Mouse (Mus musculus) liver, embryonic 14.5 days (tissue): ENCODE data around the gene Scel. TPM values are rescaled to one million over a fixed set of nuclear protein-coding genes. Genes with fewer than 3 reads are reported as not detected.

Experiments
- ATAC-seq: fragments of 200-750 bp; cut with Nextera tagmentation; 2 replicates; pipeline ENCODE4 v1.8.0; 2017; ENCODE audit warnings: moderate number of reproducible peaks, mild to moderate bottlenecking, moderate library complexity; ENCODE audit not compliant: insufficient read depth
- DNase-seq, 3 experiments: peaks; one replicate each; pipeline ENCODE4 v3.0.0-alpha.2; 2012 to 2013; ENCODE audit warnings: low read depth in 3 of 3, low spot score in 3 of 3
- H3K27ac ChIP-seq: fragments of 300-500 bp; sonication (generic); 2 replicates; pipeline ENCODE4 v1.5.1; 2014; ENCODE audit warnings: moderate library complexity, mild to moderate bottlenecking, control low read depth, inconsistent platforms
- H3K27me3 ChIP-seq: fragments of 300-500 bp; sonication (generic); 2 replicates; pipeline ENCODE4 v1.6.1; 2014; ENCODE audit warnings: mild to moderate bottlenecking, low read length, moderate library complexity; ENCODE audit not compliant: control insufficient read depth, insufficient read depth
- H3K36me3 ChIP-seq: fragments of 300-500 bp; sonication (generic); replicated peaks from 2 replicates; pipeline ENCODE4 v1.6.1; 2014; ENCODE audit warnings: low read depth; ENCODE audit not compliant: control insufficient read depth, insufficient read depth
- H3K4me1 ChIP-seq, 2 experiments: fragments of 200-500 bp in 1 of 2; fragments of 300-500 bp in 1 of 2; sonication (generic) in 1 of 2; replicated peaks; 2 replicates each; pipeline ENCODE4 v1.6.1; 2012 to 2014; ENCODE audit warnings: antibody characterized with exemption in 1 of 2, inconsistent platforms in 1 of 2, low read length in 1 of 2; ENCODE audit not compliant: control insufficient read depth in 2 of 2, insufficient read depth in 2 of 2
- H3K4me2 ChIP-seq: fragments of 300-500 bp; sonication (generic); 2 replicates; pipeline ENCODE4 v1.6.1; 2014; ENCODE audit warnings: low read depth, mild to moderate bottlenecking, control low read depth, moderate library complexity
- H3K4me3 ChIP-seq, 2 experiments: fragments of 200-500 bp in 1 of 2; fragments of 300-500 bp in 1 of 2; sonication (generic) in 1 of 2; 2 replicates each; pipeline ENCODE4 v1.5.1; 2012 to 2014; ENCODE audit warnings: low read depth in 2 of 2, low read length in 2 of 2, mild to moderate bottlenecking in 2 of 2, control low read depth in 1 of 2, inconsistent platforms in 1 of 2, moderate library complexity in 1 of 2; ENCODE audit not compliant: insufficient read depth in 1 of 2
- H3K9ac ChIP-seq: fragments of 300-500 bp; sonication (generic); replicated peaks from 2 replicates; pipeline ENCODE4 v1.6.1; 2014; ENCODE audit warnings: mild to moderate bottlenecking, control low read depth, moderate library complexity
- H3K9me3 ChIP-seq: fragments of 300-500 bp; sonication (generic); 2 replicates; pipeline ENCODE4 v1.6.1; 2016; ENCODE audit warnings: low read length, mixed read lengths; ENCODE audit not compliant: control insufficient read depth
- CTCF ChIP-seq: IDR thresholded peaks from 2 replicates; pipeline ENCODE4 v1.5.1; 2016; ENCODE audit warnings: antibody characterized with exemption, low read depth, control low read depth
- EP300 ChIP-seq: IDR thresholded peaks from 2 replicates; pipeline ENCODE4 v1.6.1; 2016; ENCODE audit warnings: antibody characterized with exemption, low read depth
- WGBS: fragments of 180-500 bp; shearing (Covaris S2); extraction: QIAGEN DNeasy Blood & Tissue Kit; methylation state at CpG from one replicate; pipeline ENCODE4 v1.1.7; 2014; ENCODE audit not compliant: insufficient replicate concordance; 5-methylcytosine and 5-hydroxymethylcytosine counted together
- polyA plus RNA-seq, 2 experiments: library from polyadenylated mRNA; depleted of rRNA in 1 of 2; stranded (reverse) in 1 of 2; unstranded in 1 of 2; fragments of >200 nt; fragmentation: Nextera tagmentation in 1 of 2; extraction: Ambion mirVana in 1 of 2; gene quantifications; 2 replicates each; pipeline versions ENCODE4 v1.2.1 to v1.2.3; 2012 to 2014

Scel gene
- polyA plus RNA-seq, 2 experiments: 0.06 to 0.08 TPM

GRCm38 (mm10) chr14:103648623-103649255 lies 135.6 kb downstream of the Scel start:
- no peaks in the 10 kb centered on the region for H3K9me3 ChIP-seq
- WGBS: 41% methylated on average over 12 of the region's 12 CpGs
- no peak overlapping the region for H3K4me2 ChIP-seq
- no peak for TF ChIP-seq CTCF
- TF ChIP-seq EP300: no peak
- H3K27me3 ChIP-seq: peaks cover 17% of the 10 kb centered on the region
- no peak overlapping the region for H3K4me3 ChIP-seq
- DNase-seq: no peak
- H3K9ac ChIP-seq: no peak overlapping the region
- no peak overlapping the region for H3K27ac ChIP-seq
- no peaks in the 10 kb centered on the region for H3K36me3 ChIP-seq
- ATAC-seq: no peak
- H3K4me1 ChIP-seq: no peaks in the 10 kb centered on the region; a peak in 2 of 4 replicates

- Histone ChIP-seq H3K4me2 (no peak overlapping the region), H3K27me3 (peaks cover 17% of the 10 kb centered on the region), H3K4me1 (no peaks in the 10 kb centered on the region; a peak in 2 of 4 replicates), H3K9ac (no peak overlapping the region), H3K36me3 (no peaks in the 10 kb centered on the region), H3K4me3 (no peak overlapping the region), H3K9me3 (no peaks in the 10 kb centered on the region), H3K27ac (no peak overlapping the region)
- TF ChIP-seq CTCF (no peak), EP300 (no peak)
- DNase-seq (no peak), ATAC-seq (no peak)
- WGBS: 44% methylated on average over 4 of the region's 4 CpGs
These were observed 136.2 kb downstream of the Scel start for GRCm38 (mm10) chr14:103649302-103649701.

- peaks cover 17% of the 10 kb centered on the region for H3K27me3 ChIP-seq
- peak within 1 kb of the TSS; percentile 84 for H3K4me2 ChIP-seq
- H3K4me1 ChIP-seq: no peaks in the 10 kb centered on the region; a peak in 2 of 4 replicates
- no peak within 1 kb of the TSS for H3K27ac ChIP-seq
- no peak for TF ChIP-seq CTCF
- TF ChIP-seq EP300: no peak
- H3K9ac ChIP-seq: no peak within 1 kb of the TSS; the same call in 1 of the 2 replicates
- no peaks in the 10 kb centered on the region for H3K36me3 ChIP-seq
- WGBS: under 1% methylated on average over 32 of the region's 32 CpGs
- H3K4me3 ChIP-seq: peak within 1 kb of the TSS; percentile 40 to 58
- DNase-seq (peak; percentile 6 to 28 (median 15)), ATAC-seq (peak; percentile 87)
- no peaks in the 10 kb centered on the region for H3K9me3 ChIP-seq
These were observed 136.8 kb downstream of the Scel start, which contains the start of gene Slain1 for GRCm38 (mm10) chr14:103649896-103650334. Slain1 (plus strand) TSS chr14:103650228.

- Histone ChIP-seq H3K27ac (no peak overlapping the region), H3K4me1 (no peaks in the 10 kb centered on the region; a peak in 2 of 4 replicates), H3K4me2 (peak overlapping the region; percentile 84), H3K4me3 (peak overlapping the region; percentile 40 to 58), H3K27me3 (peaks cover 17% of the 10 kb centered on the region), H3K9me3 (no peaks in the 10 kb centered on the region), H3K36me3 (no peaks in the 10 kb centered on the region), H3K9ac (no peak overlapping the region; the same call in 1 of the 2 replicates)
- ATAC-seq (peak; percentile 50; the same call in 1 of the 2 replicates), DNase-seq (no peak)
- 1% methylated on average over 47 of the region's 67 CpGs for WGBS
- TF ChIP-seq EP300 (no peak), CTCF (no peak)
These were observed 137.4 kb downstream of the Scel start for GRCm38 (mm10) chr14:103650413-103651101.

GRCm38 (mm10) chr14:103651106-103651505 lies 138.0 kb downstream of the Scel start:
- ATAC-seq (no peak), DNase-seq (no peak)
- H3K9me3 ChIP-seq: no peaks in the 10 kb centered on the region
- peak overlapping the region; percentile 84 for H3K4me2 ChIP-seq
- no peaks in the 10 kb centered on the region for H3K36me3 ChIP-seq
- H3K27ac ChIP-seq: no peak overlapping the region
- H3K4me1 ChIP-seq: no peaks in the 10 kb centered on the region; a peak in 2 of 4 replicates
- H3K4me3 ChIP-seq: peak overlapping the region; percentile 25 to 58; a peak in 3 of 4 replicates
- H3K27me3 ChIP-seq: peaks cover 17% of the 10 kb centered on the region
- H3K9ac ChIP-seq: no peak overlapping the region
- TF ChIP-seq EP300 (no peak), CTCF (no peak)
- WGBS: 8% methylated on average over 11 of the region's 11 CpGs
